Mouse (Mus musculus): Measurements from ENCODE around the gene Vmn2r79. TPM values are rescaled to one million over a fixed set of nuclear protein-coding genes. Genes with fewer than 3 reads are reported as not detected.

The Vmn2r79 gene
- not detected in 2 replicates for polyA plus RNA-seq (2012; rRNA removed)

DNA sequence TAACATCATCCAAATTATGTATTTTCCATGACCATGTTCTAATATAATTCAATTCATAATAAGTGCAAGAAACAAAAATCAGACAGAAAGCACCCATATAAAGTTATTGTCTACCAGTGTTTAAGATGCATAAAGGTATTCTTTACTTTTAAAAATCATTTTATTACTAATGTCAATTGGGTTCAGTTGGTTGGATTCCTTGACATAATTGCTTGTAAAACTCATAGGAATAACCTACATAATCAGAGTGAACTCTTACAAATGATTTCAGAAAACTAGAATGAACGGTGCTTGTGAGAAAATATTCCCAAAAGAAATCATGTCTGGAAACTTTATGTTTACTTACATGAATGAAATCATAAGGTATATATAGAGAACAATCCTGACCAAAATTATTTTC lies at the start of gene Vmn2r79:
Vmn2r79 (plus strand) TSS at position 301 of the 400 bp plus-strand sequence.

Other genes starting within 250 kb of the Vmn2r79 start
- not detected in 2 replicates for gene Folh1, start 220.2 kb upstream of the Vmn2r79 start, polyA plus RNA-seq (2012; rRNA removed)
- gene Vmn2r77, start 201.1 kb upstream of the Vmn2r79 start, polyA plus RNA-seq (2012; rRNA removed): not detected in 2 replicates
- gene Vmn2r78, start 81.0 kb upstream of the Vmn2r79 start, polyA plus RNA-seq (2012; rRNA removed): not detected in 2 replicates
- 0.08 and 0.10 TPM in 2 replicates for gene Nox4, start 250.0 kb downstream of the Vmn2r79 start, polyA plus RNA-seq (2012; rRNA removed)

All from liver, embryonic 14 days (tissue).